ENCODE assay signal across 10 mouse cellular contexts in genomic region chr3:153484701-153485100, GRCm38 (mm10).
DNase-seq lines count a peak whose midpoint lies in the region; ATAC-seq lines count a peak whose summit lies in the region.
"Had no signal": no experiment of that assay in that cellular context is flagged by ENCODE, and none has a peak within 500 bp of the region (broad histone marks: within the 10 kb centered on the region; RNA-seq: fewer than 3 reads in every experiment).

No protein-coding gene starts in this region.

- H3K27me3 ChIP-seq in kidney, embryonic 14.5 days (ENCODE audit: control insufficient read depth, insufficient read depth, low read length): no peaks in the 10 kb centered on the region

- peak; percentile 8 for DNase-seq in kidney, adult 11 months
- peak; percentile 69 for DNase-seq in cerebellum, adult 9-10 months
- DNase-seq in kidney, postnatal 4 days: peak; percentile 31 to 51
- peak; percentile 37 to 60 for DNase-seq in lung, postnatal 4 days
- DNase-seq in urinary bladder, adult 2 months (ENCODE audit: low spot score): no peak
- no peak for DNase-seq in thymus, postnatal 10 days (ENCODE audit: low spot score in 2 of 2)
- DNase-seq in spleen, adult 12 weeks (ENCODE audit: low spot score): no peak

- WGBS in kidney, embryonic 14.5 days: 87% methylated on average over 7 of the region's 7 CpGs

- no peaks in the 10 kb centered on the region for H3K36me3 ChIP-seq in kidney, embryonic 14.5 days (ENCODE audit: control insufficient read depth, insufficient read depth, low read length)

- H3K4me3 ChIP-seq in kidney, embryonic 14.5 days (ENCODE audit: low read length): no peak overlapping the region
- H3K4me3 ChIP-seq: myocyte had no signal

- ATAC-seq in kidney, embryonic 14.5 days (ENCODE audit: low FRiP score, low TSS enrichment): no peak

- no peak overlapping the region for H3K9ac ChIP-seq in kidney, embryonic 14.5 days (ENCODE audit: low read depth, low read length)

- no peak overlapping the region for H3K4me2 ChIP-seq in kidney, embryonic 14.5 days (replicated peaks; ENCODE audit: low read depth, low read length)

- H3K9me3 ChIP-seq in kidney, embryonic 14.5 days (ENCODE audit: control insufficient read depth, low read length): no peaks in the 10 kb centered on the region

- no peak overlapping the region for H3K27ac ChIP-seq in kidney, embryonic 14.5 days (ENCODE audit: low read depth, low read length)
- H3K27ac ChIP-seq: kidney, postnatal 0 days had no signal

- H3K4me1 ChIP-seq in kidney, embryonic 14.5 days (ENCODE audit: control insufficient read depth, insufficient read depth, low read length): no peaks in the 10 kb centered on the region

Comparison
In these comparisons a context has a peak if more than half of its experiments do, and no peak if none do; other contexts are left out.
1. DNase-seq: peak in kidney, adult 11 months (single experiment), cerebellum, adult 9-10 months (single experiment), kidney, postnatal 4 days (2 of 2) and lung, postnatal 4 days (2 of 2); none in urinary bladder, adult 2 months (single experiment), thymus, postnatal 10 days (0 of 2) and spleen, adult 12 weeks (single experiment).